In genomic region chr5:62043678-62044077, GRCm38 (mm10) we compare ENCODE assay signal across 12 mouse cellular contexts.
"Had no signal": no experiment of that assay in that cellular context is flagged by ENCODE, and none has a peak within 500 bp of the region (broad histone marks: within the 10 kb centered on the region; RNA-seq: fewer than 3 reads in every experiment).

No protein-coding gene starts in this region.

- DNase-seq: kidney, adult 18-20 months; kidney, postnatal 10 days; kidney, postnatal 4 days; liver; lung, adult 2 months; lung, postnatal 36 days; right cerebral cortex, postnatal 25 days; thymus, postnatal 36 days had no signal

- ATAC-seq: lung, postnatal 0 days; midbrain, embryonic 13.5 days had no signal

- H3K4me1 ChIP-seq: limb, embryonic 12.5 days; midbrain, embryonic 13.5 days had no signal

- H3K27ac ChIP-seq: limb, embryonic 12.5 days; liver, embryonic 14.5 days; midbrain, embryonic 13.5 days had no signal

- H3K27me3 ChIP-seq: limb, embryonic 12.5 days; midbrain, embryonic 13.5 days had no signal

- H3K4me3 ChIP-seq: limb, embryonic 12.5 days; midbrain, embryonic 13.5 days had no signal
